Mouse (Mus musculus): Measurements from ENCODE around the gene Wt1. TPM values are rescaled to one million over a fixed set of nuclear protein-coding genes. Genes with fewer than 3 reads are reported as not detected.

Wt1 gene
- total RNA-seq (2014; rRNA removed), result 0.19 TPM in 1 of 2 replicates, not detected in the other
- polyA plus RNA-seq (2015; fragmentation: Nextera tagmentation; extraction: Ambion mirVana), result 0.27 and 0.28 TPM in 2 replicates

DNA sequence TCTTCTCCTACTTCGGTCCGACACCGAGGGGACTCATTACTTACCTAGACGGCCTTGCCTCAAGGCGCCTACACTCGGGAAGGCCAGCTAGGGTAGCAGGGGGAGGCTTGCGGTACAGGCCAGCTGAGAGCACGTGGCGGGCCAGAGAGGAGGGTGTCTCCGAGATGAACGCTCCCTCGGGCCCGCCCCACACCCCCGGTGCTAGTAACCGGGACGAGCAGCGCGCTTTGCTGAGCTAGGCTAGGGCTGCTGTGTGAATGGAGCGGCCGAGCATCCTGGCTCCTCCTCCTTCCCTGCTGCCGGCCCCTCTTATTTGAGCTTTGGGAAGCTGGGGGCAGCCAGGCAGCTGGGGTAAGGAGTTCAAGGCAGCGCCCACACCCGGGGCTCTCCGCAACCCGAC, at the start of gene Wt1:
TSS of gene Wt1 (plus strand) at position 251 of the 400 bp plus-strand sequence.
- no peak within 1 kb of the TSS for H3K4me2 ChIP-seq (ENCODE audit: low read depth, low read length, poor library complexity, severe bottlenecking)
- no peak for DNase-seq (ENCODE audit: low spot score)
- peaks cover 88% of the 10 kb centered on the region for H3K27me3 ChIP-seq (ENCODE audit: insufficient read depth, low read length)
- peak within 1 kb of the TSS; percentile 3 for H3K4me3 ChIP-seq (ENCODE audit: low read depth, low read length)
- H3K9ac ChIP-seq (replicated peaks; ENCODE audit: low read length, poor library complexity, severe bottlenecking), result no peak within 1 kb of the TSS
- ATAC-seq (ENCODE audit: low FRiP score), result peak; percentile 48; the same call in 1 of the 2 replicates
- H3K36me3 ChIP-seq (ENCODE audit: insufficient read depth, low read length), result no peaks in the 10 kb centered on the region
- TF ChIP-seq CTCF (IDR thresholded peaks at IDR 0.05), result no peak
- no peak within 1 kb of the TSS for H3K27ac ChIP-seq (ENCODE audit: low read depth, low read length)
- no peaks in the 10 kb centered on the region for H3K9me3 ChIP-seq (ENCODE audit: low read length)
- under 1% methylated on average over 25 of the region's 25 CpGs for WGBS
- no peaks in the 10 kb centered on the region for H3K4me1 ChIP-seq (ENCODE audit: insufficient read depth, low read length)

DNA sequence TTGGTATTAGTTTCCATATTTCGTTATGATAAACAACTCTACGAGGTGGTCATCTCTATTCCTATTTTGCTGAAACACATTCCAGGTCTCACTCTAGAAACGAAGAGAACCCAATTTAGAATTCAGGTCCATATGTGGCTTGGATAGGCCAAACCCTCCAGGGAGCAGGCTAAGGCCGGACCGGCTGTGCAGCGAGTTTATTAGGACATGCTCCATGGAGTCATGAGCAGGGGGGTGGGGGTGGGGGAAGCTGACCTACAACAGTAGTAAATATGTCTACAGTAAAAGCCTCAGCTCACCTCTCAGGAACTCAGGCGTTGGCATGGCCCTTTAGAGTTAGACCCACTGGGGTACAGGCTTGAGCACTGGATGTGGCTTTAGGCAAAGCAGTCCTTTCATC, 49.2 kb upstream of the Wt1 start:
- no peaks in the 10 kb centered on the region for H3K9me3 ChIP-seq (ENCODE audit: low read length)
- H3K36me3 ChIP-seq (ENCODE audit: insufficient read depth, low read length), result no peaks in the 10 kb centered on the region

DNA sequence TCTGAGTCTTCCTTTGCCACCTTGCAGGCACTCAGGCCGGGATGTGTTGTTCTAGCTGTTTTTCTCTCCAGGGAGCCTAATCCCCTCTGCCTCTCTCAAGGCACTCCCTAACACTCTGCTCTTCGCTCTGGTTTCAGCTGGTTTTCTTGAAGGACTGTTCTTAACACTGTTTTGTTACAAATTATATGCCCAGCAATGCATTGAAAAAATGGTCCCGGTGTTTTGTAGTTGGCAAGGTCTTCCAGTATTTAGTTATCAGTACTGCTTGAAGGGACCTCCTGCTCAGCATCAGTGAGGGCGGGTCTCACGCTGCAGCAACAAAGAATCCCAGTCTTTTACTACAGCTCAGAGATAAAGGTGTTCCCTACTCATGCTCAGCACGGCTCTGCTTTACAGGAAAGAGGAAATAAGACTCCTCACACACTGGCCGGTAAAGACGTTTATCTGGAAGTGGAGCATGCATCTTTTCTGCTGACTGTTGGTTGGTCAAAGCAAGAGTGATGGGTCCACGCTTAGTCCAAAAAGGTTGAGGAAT, 44.0 kb upstream of the Wt1 start:
- no peaks in the 10 kb centered on the region for H3K36me3 ChIP-seq (ENCODE audit: insufficient read depth, low read length)
- TF ChIP-seq CTCF (IDR thresholded peaks at IDR 0.05), result no peak
- DNase-seq (ENCODE audit: low spot score), result no peak
- no peaks in the 10 kb centered on the region for H3K4me1 ChIP-seq (ENCODE audit: insufficient read depth, low read length)
- no peak overlapping the region for H3K27ac ChIP-seq (ENCODE audit: low read depth, low read length)
- H3K9me3 ChIP-seq (ENCODE audit: low read length), result no peaks in the 10 kb centered on the region
- WGBS, result 26% methylated on average over 9 of the region's 9 CpGs
- no peaks in the 10 kb centered on the region for H3K27me3 ChIP-seq (ENCODE audit: insufficient read depth, low read length)
- no peak overlapping the region for H3K4me2 ChIP-seq (ENCODE audit: low read depth, low read length, poor library complexity, severe bottlenecking)
- no peak overlapping the region for H3K4me3 ChIP-seq (ENCODE audit: low read depth, low read length)
- ATAC-seq (ENCODE audit: low FRiP score), result no peak
- no peak overlapping the region for H3K9ac ChIP-seq (replicated peaks; ENCODE audit: low read length, poor library complexity, severe bottlenecking)

More for the DNA sequence above, 49.2 kb upstream of the Wt1 start:
- 82% methylated on average over 7 of the region's 7 CpGs for WGBS
- Histone ChIP-seq H3K4me1 (ENCODE audit: insufficient read depth, low read length) (no peaks in the 10 kb centered on the region), H3K4me2 (ENCODE audit: low read depth, low read length, poor library complexity, severe bottlenecking) (no peak overlapping the region), H3K27ac (ENCODE audit: low read depth, low read length) (no peak overlapping the region), H3K9ac (replicated peaks; ENCODE audit: low read length, poor library complexity, severe bottlenecking) (no peak overlapping the region), H3K27me3 (ENCODE audit: insufficient read depth, low read length) (no peaks in the 10 kb centered on the region), H3K4me3 (ENCODE audit: low read depth, low read length) (no peak overlapping the region)
- ATAC-seq (ENCODE audit: low FRiP score), result no peak
- no peak for TF ChIP-seq CTCF (IDR thresholded peaks at IDR 0.05)
- DNase-seq (ENCODE audit: low spot score), result no peak

DNA sequence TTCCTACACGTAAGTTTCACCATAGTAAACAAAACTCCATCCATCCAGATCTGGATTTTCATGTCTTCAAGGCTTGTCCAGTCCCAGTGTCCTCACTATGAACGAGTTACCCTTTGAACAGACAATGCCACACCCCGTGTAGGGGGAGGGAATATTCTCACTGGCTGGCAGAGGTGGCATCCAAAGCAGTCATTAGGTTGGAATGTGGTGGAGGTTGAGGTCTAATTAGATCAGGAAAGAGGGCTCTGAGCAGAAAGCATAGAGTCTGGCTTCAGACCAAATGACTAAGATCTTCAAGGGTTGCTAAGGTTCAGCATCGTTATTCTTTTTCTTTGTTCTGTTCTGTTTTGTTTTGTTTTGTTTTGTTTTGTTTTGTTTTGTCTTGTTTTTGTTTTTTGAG, 42.3 kb upstream of the Wt1 start:
- WGBS, result 78% methylated on average over 4 of the region's 4 CpGs

DNA sequence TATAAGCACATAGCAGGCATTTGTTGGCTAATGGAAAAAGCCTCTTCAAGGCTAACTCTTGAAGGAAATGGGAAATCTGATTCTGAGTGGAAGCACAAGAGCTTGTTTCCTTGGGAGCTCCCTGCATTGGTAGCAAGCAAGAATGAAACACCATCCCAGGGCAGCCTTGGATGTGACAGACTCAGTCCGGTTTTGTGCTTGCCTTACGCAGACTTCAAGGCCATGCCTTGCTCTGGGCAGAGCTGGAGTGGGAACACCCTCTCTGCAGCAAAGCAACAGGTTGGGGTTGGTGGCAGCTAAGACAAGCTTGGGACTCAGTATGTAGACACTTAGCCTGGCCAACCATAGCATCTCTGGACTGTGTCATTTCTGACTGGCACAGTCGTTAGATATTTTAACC, 40.2 kb upstream of the Wt1 start:
- Histone ChIP-seq H3K4me1 (ENCODE audit: insufficient read depth, low read length) (peaks cover 8% of the 10 kb centered on the region), H3K27me3 (ENCODE audit: insufficient read depth, low read length) (no peaks in the 10 kb centered on the region), H3K27ac (ENCODE audit: low read depth, low read length) (no peak overlapping the region), H3K4me2 (ENCODE audit: low read depth, low read length, poor library complexity, severe bottlenecking) (no peak overlapping the region), H3K9ac (replicated peaks; ENCODE audit: low read length, poor library complexity, severe bottlenecking) (no peak overlapping the region), H3K36me3 (ENCODE audit: insufficient read depth, low read length) (no peaks in the 10 kb centered on the region), H3K9me3 (ENCODE audit: low read length) (no peaks in the 10 kb centered on the region), H3K4me3 (ENCODE audit: low read depth, low read length) (no peak overlapping the region)
- DNase-seq (ENCODE audit: low spot score), result no peak
- TF ChIP-seq CTCF (IDR thresholded peaks at IDR 0.05), result no peak
- 98% methylated on average over 3 of the region's 3 CpGs for WGBS
- ATAC-seq (ENCODE audit: low FRiP score), result no peak

More for the DNA sequence above, 42.3 kb upstream of the Wt1 start:
- no peak for ATAC-seq (ENCODE audit: low FRiP score)
- DNase-seq (ENCODE audit: low spot score), result no peak
- Histone ChIP-seq H3K4me3 (ENCODE audit: low read depth, low read length) (no peak overlapping the region), H3K9ac (replicated peaks; ENCODE audit: low read length, poor library complexity, severe bottlenecking) (no peak overlapping the region), H3K4me2 (ENCODE audit: low read depth, low read length, poor library complexity, severe bottlenecking) (no peak overlapping the region), H3K27me3 (ENCODE audit: insufficient read depth, low read length) (no peaks in the 10 kb centered on the region), H3K4me1 (ENCODE audit: insufficient read depth, low read length) (no peaks in the 10 kb centered on the region; the same call in 1 of the 2 replicates), H3K36me3 (ENCODE audit: insufficient read depth, low read length) (no peaks in the 10 kb centered on the region), H3K9me3 (ENCODE audit: low read length) (no peaks in the 10 kb centered on the region), H3K27ac (ENCODE audit: low read depth, low read length) (no peak overlapping the region)
- TF ChIP-seq CTCF (IDR thresholded peaks at IDR 0.05), result no peak

DNA sequence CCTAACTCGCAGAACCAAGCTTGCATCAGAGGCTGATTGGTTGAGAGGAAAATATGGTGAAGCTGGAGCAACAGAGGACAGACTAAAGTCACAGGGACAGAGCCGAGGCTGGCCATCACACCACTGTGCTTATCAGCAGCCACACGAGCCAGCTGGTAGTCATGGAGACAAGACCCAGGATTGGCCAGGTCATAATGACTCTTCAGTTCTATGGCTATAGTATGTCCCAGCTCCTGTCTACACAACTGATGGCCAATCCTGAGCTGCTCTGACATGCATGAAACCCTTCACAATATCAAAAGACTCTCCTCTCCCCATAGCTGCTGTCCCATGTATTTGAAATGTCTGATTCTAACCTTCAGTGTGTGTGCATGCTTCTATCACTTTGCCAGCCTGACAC, 38.3 kb upstream of the Wt1 start:
- no peak overlapping the region for H3K27ac ChIP-seq (ENCODE audit: low read depth, low read length)
- TF ChIP-seq CTCF (IDR thresholded peaks at IDR 0.05), result no peak
- H3K27me3 ChIP-seq (ENCODE audit: insufficient read depth, low read length), result no peaks in the 10 kb centered on the region
- H3K9me3 ChIP-seq (ENCODE audit: low read length), result no peaks in the 10 kb centered on the region
- no peak overlapping the region for H3K4me3 ChIP-seq (ENCODE audit: low read depth, low read length)
- no peaks in the 10 kb centered on the region for H3K36me3 ChIP-seq (ENCODE audit: insufficient read depth, low read length)
- H3K4me2 ChIP-seq (ENCODE audit: low read depth, low read length, poor library complexity, severe bottlenecking), result no peak overlapping the region
- ATAC-seq (ENCODE audit: low FRiP score) (no peak), DNase-seq (ENCODE audit: low spot score) (no peak)
- H3K4me1 ChIP-seq (ENCODE audit: insufficient read depth, low read length), result peaks cover 8% of the 10 kb centered on the region
- WGBS, result 86% methylated on average over 3 of the region's 3 CpGs
- H3K9ac ChIP-seq (replicated peaks; ENCODE audit: low read length, poor library complexity, severe bottlenecking), result no peak overlapping the region

Measured in midbrain, postnatal 0 days (tissue).